Mouse (Mus musculus): Measurements from ENCODE around the gene Tmem229b.
"Not testable (repeated sequence)": the region's sequence is repeated elsewhere in the genome, so short reads cannot be mapped to it uniquely, and the experiment has no call there.

Tmem229b gene

DNA sequence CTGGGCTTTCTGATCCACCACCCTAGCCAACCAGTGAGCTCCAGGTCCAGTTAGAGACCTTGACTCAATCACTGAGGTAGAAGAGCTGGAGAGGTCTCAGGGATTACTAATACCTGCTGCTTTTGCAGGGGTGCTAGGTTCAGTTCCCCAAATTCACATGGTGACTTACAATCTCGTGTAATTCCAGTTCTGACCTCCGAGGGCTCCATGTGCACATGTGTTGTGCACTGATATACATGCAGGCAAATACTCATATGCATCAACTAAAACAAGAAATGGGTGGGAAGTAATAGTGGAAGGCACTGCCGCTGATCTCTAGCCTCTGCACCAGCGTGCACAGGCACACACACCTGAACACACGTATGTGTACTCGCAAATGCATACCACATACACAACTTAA, 60.3 kb downstream of the Tmem229b start:
- DNase-seq: peak; percentile 52 to 61

DNA sequence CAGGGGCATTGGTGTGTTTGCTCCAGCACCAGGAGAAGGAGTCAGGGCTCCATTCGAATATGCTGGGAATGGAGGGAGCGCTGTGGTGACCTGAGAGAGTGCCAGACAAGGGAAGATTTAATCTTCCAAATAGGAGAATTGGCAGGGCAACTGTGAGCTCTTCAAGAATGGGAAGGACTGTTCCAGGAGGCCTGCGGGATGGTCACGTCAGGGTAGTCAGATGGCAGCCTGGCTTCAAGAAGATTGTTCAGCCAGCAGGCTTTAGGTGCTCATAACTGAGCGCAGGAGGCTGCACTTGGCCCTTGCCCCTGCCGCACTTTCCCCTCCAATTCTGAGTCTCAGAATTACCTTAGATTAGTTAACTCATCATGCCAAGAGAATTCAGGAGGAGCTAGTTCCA, 64.5 kb downstream of the Tmem229b start:
- peak; percentile 72 to 81 for DNase-seq

DNA sequence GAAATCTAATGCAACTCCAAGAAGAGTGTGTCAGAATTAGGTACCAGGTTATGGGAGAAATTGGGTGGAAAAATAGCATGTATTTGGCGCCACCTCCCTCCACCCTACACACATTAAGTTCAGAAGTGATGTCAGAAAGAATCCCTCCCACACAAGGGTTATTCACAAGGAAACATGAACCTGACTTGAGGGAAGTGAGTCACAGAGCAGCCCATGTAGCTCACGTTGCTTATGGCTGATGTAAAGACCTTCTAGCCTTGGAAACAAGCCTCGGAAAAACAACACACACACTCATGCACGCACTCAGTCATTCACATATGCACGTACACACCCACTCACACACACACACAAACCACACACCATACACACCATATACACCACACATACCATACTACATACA, 67.3 kb downstream of the Tmem229b start:
- no peak for DNase-seq

DNA sequence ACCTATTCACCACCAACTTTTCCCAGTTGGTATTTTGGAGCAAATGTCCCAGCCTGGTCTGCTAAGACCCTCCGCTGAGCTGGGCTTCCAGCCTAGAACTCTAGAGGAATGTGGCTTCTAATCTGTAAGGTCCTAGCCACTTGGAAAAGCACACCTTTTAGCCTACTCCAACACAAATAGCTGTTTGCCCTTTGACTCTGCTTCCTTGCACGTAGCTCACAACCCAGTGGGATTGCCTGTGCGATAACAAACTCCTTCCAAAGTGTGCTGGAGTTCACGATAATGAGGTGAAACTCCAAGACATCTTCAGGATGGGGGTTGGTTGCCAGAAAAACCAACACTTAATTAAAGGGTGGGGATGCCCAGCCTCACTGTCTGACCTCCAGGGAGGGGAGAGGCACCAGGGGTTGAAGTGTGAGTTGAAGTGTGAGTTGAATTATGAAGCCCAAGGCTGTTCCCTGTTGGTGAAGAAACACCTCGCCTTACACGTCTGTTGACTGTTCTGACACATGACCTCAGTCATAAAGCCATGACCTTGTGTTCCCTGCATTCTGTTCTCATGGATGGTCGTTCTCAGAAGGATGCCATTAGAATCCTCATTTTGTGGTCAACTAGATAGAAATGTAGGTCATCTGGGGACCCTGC, 67.9 kb downstream of the Tmem229b start:
- DNase-seq: no peak

DNA sequence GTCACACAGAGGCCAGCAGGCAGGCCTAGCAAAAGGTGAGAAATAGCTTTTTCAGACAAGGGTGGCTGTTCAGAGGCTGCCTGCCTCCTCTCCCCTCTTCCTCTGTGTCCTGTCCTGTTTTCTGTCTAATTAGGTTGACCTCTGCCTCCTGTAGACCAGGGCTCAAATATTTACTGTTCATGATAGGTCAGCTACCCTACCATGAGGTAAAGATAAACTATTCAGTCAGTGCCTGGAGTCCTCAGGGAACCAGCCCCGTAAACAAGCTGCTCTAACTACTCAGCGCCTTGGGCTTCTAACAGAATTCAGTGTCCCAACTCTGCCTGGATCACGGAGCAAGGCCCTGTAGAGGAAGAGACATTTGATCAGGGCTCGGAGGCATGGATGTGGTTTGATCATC, 70.9 kb downstream of the Tmem229b start:
- no peak for DNase-seq

DNA sequence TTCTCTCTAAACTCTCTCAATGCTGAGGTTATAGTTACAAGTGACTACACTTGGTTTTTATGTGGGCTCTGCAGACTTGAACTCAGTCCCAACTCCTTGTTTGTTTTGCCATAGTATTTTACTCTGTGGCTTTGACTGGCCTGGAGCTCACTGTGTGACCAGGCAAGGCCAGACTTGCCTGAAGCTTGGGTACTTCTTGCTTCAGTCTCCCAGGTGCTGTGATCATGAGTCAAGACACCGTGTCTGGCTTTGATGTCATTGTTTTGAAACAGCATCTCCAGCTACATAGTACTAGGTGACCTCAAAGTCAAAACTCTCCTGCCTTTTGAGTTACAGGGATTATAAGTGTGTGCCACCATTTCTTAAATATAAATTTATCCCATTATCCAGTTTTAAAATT, 77.5 kb downstream of the Tmem229b start:
- no peak for DNase-seq

DNA sequence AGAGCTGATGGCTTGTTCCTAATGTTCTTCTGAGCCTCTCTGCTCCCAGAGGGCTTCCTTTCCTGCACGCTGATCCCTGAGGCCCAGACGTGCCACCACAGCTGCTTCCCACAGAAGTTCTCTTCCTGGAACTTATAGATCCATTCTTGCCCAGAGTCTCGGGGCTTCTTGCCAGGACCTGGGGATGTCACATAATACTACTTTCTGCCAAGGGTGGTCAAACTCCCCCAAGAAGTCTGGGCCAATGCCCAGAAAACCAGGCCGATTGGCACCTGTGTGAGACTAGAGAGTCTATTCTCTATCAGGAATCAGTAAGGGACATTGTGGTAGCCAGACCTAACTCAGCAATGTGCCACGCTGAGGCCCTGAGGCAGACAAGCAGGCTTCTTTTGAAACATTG, 80.1 kb downstream of the Tmem229b start:
- peak; percentile 49 to 73 for DNase-seq

DNA sequence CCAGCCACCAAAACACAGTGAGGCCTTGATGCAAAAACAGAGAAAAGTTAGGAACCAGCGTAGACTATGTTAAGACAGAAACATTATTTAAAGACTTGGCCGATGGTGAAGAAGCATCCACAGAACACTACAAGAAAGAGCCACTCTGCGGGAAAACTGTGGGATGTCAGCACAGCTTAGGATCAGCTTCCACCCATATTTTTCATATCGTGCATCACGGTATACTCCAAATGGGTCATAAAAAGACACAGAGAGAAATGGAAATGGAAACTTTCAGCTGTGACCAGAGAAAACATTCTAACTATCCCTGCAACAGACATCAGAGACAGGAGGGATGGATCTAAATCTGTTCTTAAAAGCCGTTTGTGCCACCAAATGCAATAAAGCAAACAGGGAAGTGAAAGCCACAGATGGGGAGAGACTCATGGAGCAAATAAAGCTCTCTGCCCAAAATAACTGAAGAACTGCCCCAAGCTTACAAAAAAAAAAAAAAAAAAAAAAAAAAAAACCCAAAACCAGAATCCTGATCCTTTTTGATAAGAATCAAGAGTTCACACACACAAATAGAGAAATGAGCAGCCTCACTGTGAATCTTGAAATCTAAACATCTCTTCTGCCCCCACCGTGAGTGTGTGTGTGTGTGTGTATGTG, 83.8 kb downstream of the Tmem229b start:
- DNase-seq: no peak

DNA sequence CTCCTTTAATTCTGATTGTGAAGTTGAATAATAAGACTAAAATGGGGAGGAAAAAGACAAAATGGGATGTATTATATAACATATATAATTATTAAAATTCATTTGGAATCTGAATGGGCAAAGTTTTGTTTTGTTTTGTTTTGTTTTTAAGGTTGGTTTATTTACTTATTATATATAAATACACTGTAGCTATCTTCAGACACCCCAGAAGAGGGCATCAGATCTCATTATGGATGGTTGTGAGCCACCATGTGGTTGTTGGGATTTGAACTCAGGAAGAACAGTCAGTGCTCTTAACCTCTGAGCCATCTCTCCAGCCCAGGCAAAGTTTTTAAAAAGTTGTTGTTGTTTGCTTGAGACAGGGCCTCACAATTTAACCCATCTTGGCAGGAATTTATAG, 84.5 kb downstream of the Tmem229b start:
- DNase-seq: not testable (repeated sequence)

DNA sequence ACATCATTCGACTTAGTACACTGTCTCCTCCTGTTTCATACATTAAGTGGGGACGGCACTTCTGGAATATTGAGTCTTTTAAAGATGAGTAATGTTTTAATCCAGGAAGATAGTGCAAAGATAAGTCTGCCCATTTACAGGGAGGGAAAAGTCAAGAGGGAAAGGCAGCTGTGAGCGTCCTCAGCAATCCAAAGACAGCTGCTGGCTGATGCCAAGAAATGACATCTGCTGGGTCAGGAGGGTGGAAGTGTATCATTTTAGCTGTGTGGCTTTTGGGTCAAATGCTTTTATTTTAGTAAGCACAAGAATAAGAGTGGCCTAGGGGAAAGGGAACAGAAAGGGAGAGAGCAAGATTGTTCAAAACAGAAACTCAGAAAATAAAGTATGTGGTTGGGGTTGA, 85.4 kb downstream of the Tmem229b start:
- no peak for DNase-seq

DNA sequence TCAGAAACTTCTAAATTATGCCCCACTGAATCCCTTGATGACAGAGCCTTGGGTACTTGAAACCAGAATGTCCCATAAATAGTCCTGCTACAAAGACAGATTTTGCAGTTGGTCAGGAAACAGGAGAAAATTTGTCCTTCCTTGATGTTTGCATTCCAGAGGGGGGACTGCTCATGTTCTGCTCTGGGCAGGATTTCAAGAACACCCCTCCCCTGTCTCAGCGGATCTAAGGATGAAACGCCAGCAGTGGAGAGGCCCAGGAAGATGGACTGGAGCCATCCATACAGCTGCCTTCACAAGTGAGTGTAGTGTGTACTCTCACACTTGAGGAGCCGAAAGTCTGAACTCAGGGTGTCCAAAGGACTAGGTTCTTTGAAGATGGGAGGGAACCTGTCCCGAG, 86.0 kb downstream of the Tmem229b start:
- no peak for DNase-seq

DNA sequence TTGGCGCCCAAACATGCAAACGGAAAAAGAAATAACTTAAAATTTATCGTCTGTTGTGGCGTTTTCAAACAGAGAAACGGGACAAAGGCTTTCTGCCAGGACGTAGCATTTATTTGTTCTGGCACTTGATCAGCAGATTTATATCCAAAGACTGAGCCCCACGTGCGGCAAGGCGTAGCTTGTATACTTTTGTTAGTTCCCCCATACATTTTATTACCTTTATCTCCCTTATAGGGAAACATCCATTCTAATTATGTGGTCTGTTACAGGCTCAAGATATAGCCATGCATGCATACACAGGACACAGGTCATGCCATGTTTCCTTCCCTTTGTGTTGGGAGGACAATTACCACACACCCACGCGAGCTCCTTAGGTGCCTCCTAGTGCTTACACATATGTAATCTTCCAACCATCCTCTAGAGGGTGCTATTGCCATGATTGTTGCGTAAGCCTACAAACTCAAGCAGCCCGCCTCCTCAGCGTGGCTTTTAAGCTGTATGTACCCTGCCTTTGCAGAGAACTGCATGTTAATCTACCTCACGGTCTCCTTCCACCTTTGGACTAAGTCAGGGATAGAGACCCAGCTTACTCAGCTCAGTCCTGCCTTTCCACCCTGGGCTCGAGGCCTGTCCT, 88.2 kb downstream of the Tmem229b start:
- DNase-seq: peak; percentile 80 to 89

DNA sequence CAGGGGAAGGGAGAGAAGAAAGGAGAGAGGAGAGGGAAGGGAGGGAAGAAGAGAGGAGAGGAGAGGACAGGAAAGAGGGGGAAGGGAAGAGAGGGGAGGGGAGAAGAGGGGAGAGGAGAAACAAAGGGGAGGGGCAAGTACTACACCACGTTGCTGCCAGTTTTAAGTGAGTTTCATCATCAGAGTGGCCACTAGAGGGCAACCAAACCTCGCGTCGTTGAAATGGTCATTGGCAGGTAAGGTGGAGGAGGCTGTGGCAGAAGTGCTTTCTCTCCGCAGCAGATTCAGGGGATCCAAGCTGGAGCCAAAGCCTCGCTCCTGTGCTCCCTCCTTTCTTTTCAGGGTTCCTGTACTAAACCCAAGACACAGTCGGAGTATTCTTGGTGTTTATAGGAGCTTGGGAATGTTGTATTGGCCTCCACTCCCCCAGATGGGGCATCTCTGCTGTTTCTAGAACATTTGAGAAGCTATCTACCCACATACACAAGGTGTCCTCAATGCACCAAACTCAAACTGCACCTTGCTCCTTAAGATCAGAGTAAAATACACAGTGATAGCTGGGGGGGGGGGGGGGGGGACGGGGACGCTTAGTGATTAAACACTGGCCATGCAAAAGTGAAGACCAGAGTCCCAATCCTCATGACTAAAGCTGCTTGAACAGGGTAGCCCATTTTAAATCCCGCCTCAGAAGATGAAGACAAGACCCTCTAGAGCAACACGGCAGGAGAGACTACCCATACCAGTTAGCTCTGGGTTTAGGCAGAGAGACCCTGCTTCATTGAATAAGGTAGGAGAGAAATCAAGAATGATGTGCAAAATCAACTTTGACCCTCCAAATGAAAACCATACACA, 89.0 kb downstream of the Tmem229b start:
- peak; percentile 92 to 93 for DNase-seq

DNA sequence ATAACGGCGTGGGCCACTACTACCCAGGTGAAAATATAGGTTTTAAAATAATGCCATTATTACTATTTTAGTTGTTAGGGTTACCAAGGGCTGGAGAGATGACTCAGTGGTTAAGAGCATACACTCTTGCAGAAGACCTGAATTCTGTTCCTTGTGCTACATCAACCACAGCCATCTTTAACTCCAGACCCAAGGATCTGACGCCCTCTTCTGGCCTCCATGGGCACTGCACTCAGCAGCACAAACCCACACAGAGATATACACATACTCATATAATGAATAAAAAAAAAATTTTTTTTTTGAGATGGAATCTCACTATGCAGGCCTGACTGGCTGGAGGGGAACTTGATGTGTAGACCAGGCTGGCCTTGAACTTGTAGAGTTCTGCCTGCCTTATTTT, 91.1 kb downstream of the Tmem229b start:
- DNase-seq: no peak

DNA sequence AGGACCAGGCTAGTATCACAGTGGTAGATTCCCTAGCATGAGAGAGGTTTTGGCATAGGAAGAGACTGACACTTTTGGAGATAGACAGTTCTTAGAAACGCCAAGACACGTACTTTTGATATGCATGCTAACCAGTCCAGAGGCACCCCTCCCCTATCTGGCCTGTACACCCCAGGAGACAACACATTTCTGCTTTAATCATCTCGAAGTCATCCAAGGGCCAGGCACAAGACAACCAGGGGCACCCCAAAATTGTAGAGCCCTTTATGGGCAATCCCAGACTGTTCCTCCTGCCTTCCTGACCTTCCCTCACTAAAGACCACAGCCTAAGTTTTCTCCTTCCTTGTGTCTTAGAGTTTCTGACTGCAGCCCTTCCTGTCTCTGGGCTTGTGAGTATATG, 91.9 kb downstream of the Tmem229b start:
- DNase-seq: no peak

DNA sequence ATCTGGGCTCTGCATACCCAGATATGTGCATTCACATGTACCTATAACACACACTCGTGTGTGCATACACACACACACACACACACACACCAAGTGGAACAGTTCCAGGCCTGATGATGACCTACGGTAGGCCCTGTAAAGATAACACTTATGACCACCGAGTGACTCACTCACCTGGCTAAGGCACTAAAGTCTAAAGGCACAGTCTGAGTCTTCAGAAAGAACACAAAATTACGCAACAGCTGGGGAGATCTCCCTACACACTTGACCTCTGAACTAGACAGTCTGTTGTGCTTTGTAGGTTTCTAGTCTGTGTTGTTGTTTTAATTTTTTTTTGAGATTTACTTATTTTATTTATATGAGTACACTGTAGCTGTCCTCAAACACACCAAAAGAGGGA, 93.0 kb downstream of the Tmem229b start:
- DNase-seq: no peak
